Comparison of ENCODE assay signal across 16 mouse cellular contexts in genomic region chr13:43798655-43799054, GRCm38 (mm10).
"Had no signal": no experiment of that assay in that cellular context is flagged by ENCODE, and none has a peak within 500 bp of the region (broad histone marks: within the 10 kb centered on the region; RNA-seq: fewer than 3 reads in every experiment).

No protein-coding gene starts in this region.

- H3K4me3 ChIP-seq: lung, embryonic 15.5 days; megakaryocyte, embryonic 14.5 days; midbrain, embryonic 13.5 days; midbrain, embryonic 15.5 days; neural tube, embryonic 12.5 days; stomach, embryonic 15.5 days had no signal

- H3K36me3 ChIP-seq: lung, embryonic 15.5 days; midbrain, embryonic 13.5 days; midbrain, embryonic 15.5 days; neural tube, embryonic 12.5 days; stomach, embryonic 15.5 days had no signal

- H3K9me3 ChIP-seq: lung, embryonic 15.5 days; megakaryocyte, embryonic 14.5 days; midbrain, embryonic 13.5 days; midbrain, embryonic 15.5 days; neural tube, embryonic 12.5 days; stomach, embryonic 15.5 days had no signal

- H3K4me1 ChIP-seq: midbrain, embryonic 13.5 days; midbrain, embryonic 15.5 days; neural tube, embryonic 12.5 days had no signal

- DNase-seq: lung, adult 2 months; lung, postnatal 10 days; lung, postnatal 36 days; right cerebral cortex, postnatal 14 days; thymus, adult 2 months; thymus, postnatal 25 days; thymus, postnatal 4 days had no signal

- H3K27me3 ChIP-seq: lung, embryonic 15.5 days; midbrain, embryonic 13.5 days; neural tube, embryonic 12.5 days; stomach, embryonic 15.5 days had no signal

- H3K9ac ChIP-seq: lung, embryonic 15.5 days; midbrain, embryonic 13.5 days; midbrain, embryonic 15.5 days; neural tube, embryonic 12.5 days; stomach, embryonic 15.5 days had no signal

- H3K27ac ChIP-seq: lung, embryonic 15.5 days; macrophage; midbrain, embryonic 13.5 days; midbrain, embryonic 15.5 days; neural tube, embryonic 12.5 days; stomach, embryonic 15.5 days; stomach, postnatal 0 days had no signal

- ATAC-seq: midbrain, embryonic 13.5 days; midbrain, embryonic 15.5 days had no signal

- H3K4me2 ChIP-seq: lung, embryonic 15.5 days; midbrain, embryonic 11.5 days; midbrain, embryonic 13.5 days; midbrain, embryonic 15.5 days; neural tube, embryonic 12.5 days; stomach, embryonic 15.5 days had no signal
